Mouse (Mus musculus): ENCODE data around the gene Rnaseh2a.
"Not testable (repeated sequence)": the region's sequence is repeated elsewhere in the genome, so short reads cannot be mapped to it uniquely, and the experiment has no call there.

Gene Rnaseh2a

GRCm38 (mm10) chr8:84934860-84935259 lies 34.7 kb downstream of the Rnaseh2a start:
- DNase-seq (ENCODE audit: low spot score in 2 of 2), result peak in 1 of 2 experiments; percentile 57

- no peak for DNase-seq (ENCODE audit: low spot score in 2 of 2)
Observed at GRCm38 (mm10) chr8:84933767-84934559, 35.6 kb downstream of the Rnaseh2a start.

- no peak for DNase-seq (ENCODE audit: low spot score in 2 of 2)
Observed at GRCm38 (mm10) chr8:84930582-84930981, 39.0 kb downstream of the Rnaseh2a start.

- DNase-seq (ENCODE audit: low spot score in 2 of 2), result peak in 1 of 2 experiments; percentile 84
Observed at GRCm38 (mm10) chr8:84928456-84929306, 40.9 kb downstream of the Rnaseh2a start.

- no peak for DNase-seq (ENCODE audit: low spot score in 2 of 2)
Observed at GRCm38 (mm10) chr8:84927513-84927912, 42.1 kb downstream of the Rnaseh2a start.

- no peak for DNase-seq (ENCODE audit: low spot score in 2 of 2)
Observed at GRCm38 (mm10) chr8:84925557-84925956, 44.0 kb downstream of the Rnaseh2a start.

- no peak for DNase-seq (ENCODE audit: low spot score in 2 of 2)
Observed at GRCm38 (mm10) chr8:84921596-84921995, 48.0 kb downstream of the Rnaseh2a start.

GRCm38 (mm10) chr8:84918646-84919045 lies 50.9 kb downstream of the Rnaseh2a start:
- DNase-seq (ENCODE audit: low spot score in 2 of 2), result no peak

GRCm38 (mm10) chr8:84917781-84918180 lies 51.8 kb downstream of the Rnaseh2a start:
- DNase-seq (ENCODE audit: low spot score in 2 of 2), result no peak

- DNase-seq (ENCODE audit: low spot score in 2 of 2), result no peak
Observed at GRCm38 (mm10) chr8:84915269-84915668, 54.3 kb downstream of the Rnaseh2a start.

GRCm38 (mm10) chr8:84913960-84914359 lies 55.6 kb downstream of the Rnaseh2a start:
- no peak for DNase-seq (ENCODE audit: low spot score in 2 of 2)

- DNase-seq (ENCODE audit: low spot score in 2 of 2), result no peak
Observed at GRCm38 (mm10) chr8:84913502-84913900, 56.1 kb downstream of the Rnaseh2a start.

- DNase-seq (ENCODE audit: low spot score in 2 of 2), result no peak
Observed at GRCm38 (mm10) chr8:84912895-84913501, 56.6 kb downstream of the Rnaseh2a start.

GRCm38 (mm10) chr8:84912391-84912790 lies 57.2 kb downstream of the Rnaseh2a start:
- DNase-seq (ENCODE audit: low spot score in 2 of 2), result no peak

GRCm38 (mm10) chr8:84911854-84912253 lies 57.7 kb downstream of the Rnaseh2a start:
- DNase-seq (ENCODE audit: low spot score in 2 of 2), result no peak

- DNase-seq (ENCODE audit: low spot score in 2 of 2), result no peak
Observed at GRCm38 (mm10) chr8:84910551-84910950, 59.0 kb downstream of the Rnaseh2a start.

GRCm38 (mm10) chr8:84909949-84910348 lies 59.6 kb downstream of the Rnaseh2a start:
- DNase-seq (ENCODE audit: low spot score in 2 of 2), result no peak

- DNase-seq (ENCODE audit: low spot score in 2 of 2), result no peak
Observed at GRCm38 (mm10) chr8:84909162-84909767, 60.3 kb downstream of the Rnaseh2a start.

GRCm38 (mm10) chr8:84908421-84909161 lies 61.0 kb downstream of the Rnaseh2a start, which contains the start of gene Dnase2a:
TSS of gene Dnase2a (plus strand) at chr8:84908560.
- peak; percentile 65 to 85 for DNase-seq (ENCODE audit: low spot score in 2 of 2)

- DNase-seq (ENCODE audit: low spot score in 2 of 2), result not testable (repeated sequence)
Observed at GRCm38 (mm10) chr8:84907979-84908378, 61.6 kb downstream of the Rnaseh2a start.

- no peak for DNase-seq (ENCODE audit: low spot score in 2 of 2)
Observed at GRCm38 (mm10) chr8:84907493-84907892, 62.1 kb downstream of the Rnaseh2a start.
